Mouse (Mus musculus) erythroblast, embryonic 14.5 days (primary cell): ENCODE results near the gene Olfr346.

ENCODE experiments used
- GATA1 ChIP-seq: IDR thresholded peaks from 2 replicates; pipeline ENCODE4 v1.6.1; 2012; ENCODE audit warnings: low read length, inconsistent platforms, mixed read lengths
- TAL1 ChIP-seq: IDR thresholded peaks from 3 replicates; pipeline ENCODE4 v1.6.1; 2012; ENCODE audit warnings: low read length, inconsistent platforms, mixed read lengths

DNA sequence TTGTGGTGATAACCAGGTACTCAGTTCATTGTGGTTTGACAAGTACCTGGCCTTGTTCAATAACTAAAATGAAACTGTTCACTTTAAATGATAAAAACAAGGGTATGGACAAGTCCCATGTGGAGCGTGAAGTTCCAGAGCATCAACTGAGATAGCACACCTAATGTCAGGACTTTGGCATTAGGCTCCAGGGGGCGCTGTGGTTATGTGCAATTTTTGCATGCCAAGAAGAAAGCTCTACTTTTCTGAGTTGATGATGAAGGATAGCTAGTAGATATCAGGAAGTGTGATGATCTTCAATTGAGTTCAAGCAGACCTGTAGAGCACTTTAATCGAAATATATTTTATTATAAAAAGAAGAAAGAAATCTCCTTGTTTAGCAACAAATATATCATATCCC, 50.6 kb downstream of the Olfr346 start:
- no peak for TF ChIP-seq GATA1
- TF ChIP-seq TAL1: no peak
